Mouse (Mus musculus) embryonic fibroblast, embryonic 13.5 days (primary cell): ENCODE measurements at regions not wholly inside any gene's neighbourhood (a gene's known extent, or its start where the extent isn't known, plus 50 kb on each side); places are given as distances from the start of the nearest gene placed in this dataset.

Experiments
- CTCF ChIP-seq: IDR thresholded peaks from 2 replicates; pipeline ENCODE4 v1.5.1; 2011; ENCODE audit warnings: mild to moderate bottlenecking, control low read depth, low read length, moderate library complexity, borderline replicate concordance; ENCODE audit not compliant: insufficient read depth
- POLR2A ChIP-seq: IDR thresholded peaks from 2 replicates; pipeline ENCODE4 v1.6.1; 2011; ENCODE audit warnings: low read depth, mild to moderate bottlenecking, control low read depth, low read length, moderate library complexity

DNA sequence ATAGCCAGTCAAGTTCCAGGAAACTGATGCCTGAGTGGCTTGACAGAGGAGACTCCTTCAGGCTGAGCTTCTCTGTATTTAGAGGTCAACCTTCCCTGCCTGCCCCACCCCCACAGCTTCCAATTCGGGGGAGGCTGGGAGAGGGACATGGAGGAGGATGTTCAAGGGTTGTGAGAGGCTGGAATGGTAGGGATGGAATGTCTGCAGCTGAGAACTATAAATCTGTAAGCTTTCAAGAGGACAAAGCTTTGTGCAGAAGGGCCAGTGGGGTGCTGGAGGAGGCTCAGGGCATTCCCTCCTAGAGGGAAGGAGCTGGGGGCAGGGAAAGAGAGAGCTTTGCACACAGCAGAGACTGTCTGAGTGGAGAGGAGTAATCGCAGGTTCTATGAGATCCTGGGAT is 123.4 kb upstream of the Ncam1 start:
- no peak for TF ChIP-seq CTCF
- TF ChIP-seq POLR2A = no peak
